Mouse (Mus musculus) thymus, adult 18-20 months (tissue): ENCODE measurements around the gene Plk5.
"Not testable (repeated sequence)": the region's sequence is repeated elsewhere in the genome, so short reads cannot be mapped to it uniquely, and the experiment has no call there.

Experiments used
- DNase-seq, 2 experiments: peaks; one replicate each; pipeline ENCODE4 v3.0.0; 2022; ENCODE audit warnings: mixed read lengths in 2 of 2

Plk5 gene

DNA sequence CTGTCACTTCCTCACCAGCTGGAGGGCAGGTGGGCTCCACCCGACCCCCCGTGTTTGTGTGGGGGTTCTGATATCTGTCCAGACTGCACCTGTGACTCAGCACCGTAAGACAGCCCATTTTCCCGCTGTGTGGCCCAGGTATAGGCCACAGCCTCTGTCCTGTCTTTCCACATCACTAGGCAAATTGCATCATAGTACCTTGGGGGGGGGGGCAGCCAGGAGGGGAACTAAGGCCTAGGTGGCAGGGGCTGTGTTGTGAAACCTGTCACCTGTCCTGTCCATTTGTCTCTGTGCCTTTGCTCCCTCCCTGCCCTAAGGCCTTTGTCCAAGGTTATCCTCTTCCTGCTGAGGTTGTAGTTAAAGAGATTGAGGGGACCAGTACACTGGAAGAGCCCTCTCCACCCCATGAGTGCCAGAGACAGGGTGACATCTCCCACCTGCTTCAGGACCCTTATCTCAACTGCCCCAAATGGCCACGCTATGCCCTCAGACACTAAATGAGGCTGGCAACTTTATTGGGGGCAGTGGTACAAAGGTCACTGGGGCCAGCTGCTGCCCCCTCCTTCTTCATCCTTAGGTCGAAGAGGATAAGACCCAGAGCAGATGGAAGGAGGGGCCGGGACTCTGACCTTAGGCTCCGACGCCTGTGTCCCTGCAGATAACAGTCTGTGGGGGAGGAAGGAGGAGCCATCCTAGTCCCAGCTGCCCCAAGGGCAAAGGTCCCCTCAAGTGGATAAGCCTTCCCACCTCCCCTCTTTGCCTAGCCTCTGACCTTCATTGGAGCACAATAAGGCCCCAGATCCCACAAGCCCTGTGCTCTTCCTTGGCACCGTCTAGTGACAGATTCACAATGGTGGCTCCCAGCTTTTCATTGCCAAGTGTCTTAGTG lies 24.4 kb upstream of the Plk5 start:
- DNase-seq: no peak

DNA sequence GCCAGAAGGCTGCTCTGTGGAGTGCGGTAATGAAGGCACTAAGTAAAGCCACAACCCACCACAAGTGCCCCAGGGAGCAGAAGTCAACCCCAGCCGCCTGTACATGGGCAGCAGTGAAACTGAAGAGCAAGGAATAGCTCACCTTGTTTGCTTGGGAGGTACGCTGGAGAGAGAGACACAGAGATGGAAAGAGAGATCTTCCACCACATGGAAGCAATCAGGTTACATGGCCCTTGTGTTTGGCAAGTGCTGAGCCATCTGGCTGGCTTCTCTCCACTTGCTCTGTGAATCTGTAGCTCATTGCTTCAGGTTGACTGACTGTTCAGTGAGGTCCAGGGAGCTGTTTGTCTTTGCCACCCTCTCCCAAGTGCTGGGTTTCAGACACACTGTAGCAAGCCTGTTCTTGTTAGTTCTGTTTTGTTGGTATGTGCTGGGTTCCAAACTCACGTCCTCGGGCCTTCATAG lies 23.7 kb upstream of the Plk5 start:
- DNase-seq: no peak

DNA sequence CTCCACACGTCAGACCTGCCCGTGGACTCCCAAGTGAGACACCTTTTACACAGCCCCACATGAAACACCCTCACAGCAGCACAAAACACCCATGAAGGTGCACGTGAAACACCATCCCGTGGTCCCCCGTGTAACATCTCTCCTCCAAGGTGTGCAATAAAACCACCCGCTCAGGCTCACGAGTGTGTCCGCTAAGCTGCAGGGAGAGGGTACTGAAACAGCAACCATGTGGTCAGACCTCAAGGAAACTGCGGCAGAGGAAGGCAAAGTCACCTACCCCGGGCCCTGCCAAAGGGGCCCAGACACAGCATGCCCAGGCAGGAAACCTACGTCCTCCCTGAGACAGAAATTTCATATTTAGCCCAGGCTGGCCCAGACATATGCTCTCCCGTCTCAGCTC lies 20.0 kb upstream of the Plk5 start:
- no peak for DNase-seq

DNA sequence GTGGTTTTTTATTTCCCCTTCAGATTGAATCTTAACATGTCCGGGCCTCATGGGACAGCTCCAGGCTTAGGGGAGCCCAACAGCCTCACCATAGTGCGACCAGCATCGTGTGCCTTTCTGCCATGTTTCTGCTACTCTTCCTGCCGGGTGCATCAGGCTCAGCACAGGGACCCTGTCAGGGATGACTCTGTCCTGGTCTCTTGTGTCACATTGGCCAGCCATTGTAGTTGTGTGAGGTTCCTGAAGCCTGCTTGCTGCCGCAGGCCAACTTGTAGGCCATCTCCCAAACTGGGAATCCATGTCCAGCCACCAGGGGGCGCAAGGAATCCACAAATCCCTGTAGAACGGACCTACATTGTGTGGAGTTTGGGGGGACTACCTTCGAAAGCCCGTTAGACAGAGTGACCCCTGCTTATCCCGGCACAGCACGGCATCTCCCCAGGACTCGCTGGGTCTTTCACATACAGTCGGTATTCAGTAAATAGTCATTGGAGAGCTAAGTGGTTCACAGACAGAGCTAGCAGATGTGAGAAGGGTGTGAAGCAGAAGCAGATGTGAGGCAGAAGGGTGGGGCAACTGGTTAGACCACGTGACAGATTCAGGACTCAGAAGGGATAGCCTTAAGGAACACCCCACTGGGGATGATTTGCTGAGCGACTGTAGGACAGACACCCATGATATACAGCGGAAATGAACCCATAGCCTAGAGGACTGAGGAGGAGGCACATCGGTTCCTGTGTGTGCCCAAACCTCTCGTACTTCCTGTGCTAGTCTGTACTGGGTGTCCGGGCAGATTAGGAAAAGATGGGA lies 16.1 kb upstream of the Plk5 start:
- peak; percentile 50 to 52 for DNase-seq

DNA sequence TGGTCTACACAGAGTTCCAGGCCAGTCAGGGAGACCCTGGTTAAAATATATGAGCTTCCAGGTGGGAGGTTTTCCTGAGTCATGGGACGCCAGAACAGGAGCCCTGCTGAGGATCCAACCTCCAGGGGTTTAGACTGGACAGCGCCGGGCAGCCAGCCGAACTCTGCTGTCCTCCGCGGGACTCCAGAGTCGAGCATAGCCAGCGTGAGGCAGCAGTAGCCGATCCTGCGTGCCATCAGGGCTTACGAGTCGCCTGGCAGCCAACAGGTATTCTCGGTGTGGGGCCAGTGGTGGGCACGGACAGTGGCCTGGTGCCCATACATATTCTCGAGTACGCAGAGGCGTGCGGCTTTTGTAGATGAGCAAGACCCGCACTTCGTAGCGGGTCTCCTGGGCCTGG lies 15.2 kb upstream of the Plk5 start:
- DNase-seq: no peak

DNA sequence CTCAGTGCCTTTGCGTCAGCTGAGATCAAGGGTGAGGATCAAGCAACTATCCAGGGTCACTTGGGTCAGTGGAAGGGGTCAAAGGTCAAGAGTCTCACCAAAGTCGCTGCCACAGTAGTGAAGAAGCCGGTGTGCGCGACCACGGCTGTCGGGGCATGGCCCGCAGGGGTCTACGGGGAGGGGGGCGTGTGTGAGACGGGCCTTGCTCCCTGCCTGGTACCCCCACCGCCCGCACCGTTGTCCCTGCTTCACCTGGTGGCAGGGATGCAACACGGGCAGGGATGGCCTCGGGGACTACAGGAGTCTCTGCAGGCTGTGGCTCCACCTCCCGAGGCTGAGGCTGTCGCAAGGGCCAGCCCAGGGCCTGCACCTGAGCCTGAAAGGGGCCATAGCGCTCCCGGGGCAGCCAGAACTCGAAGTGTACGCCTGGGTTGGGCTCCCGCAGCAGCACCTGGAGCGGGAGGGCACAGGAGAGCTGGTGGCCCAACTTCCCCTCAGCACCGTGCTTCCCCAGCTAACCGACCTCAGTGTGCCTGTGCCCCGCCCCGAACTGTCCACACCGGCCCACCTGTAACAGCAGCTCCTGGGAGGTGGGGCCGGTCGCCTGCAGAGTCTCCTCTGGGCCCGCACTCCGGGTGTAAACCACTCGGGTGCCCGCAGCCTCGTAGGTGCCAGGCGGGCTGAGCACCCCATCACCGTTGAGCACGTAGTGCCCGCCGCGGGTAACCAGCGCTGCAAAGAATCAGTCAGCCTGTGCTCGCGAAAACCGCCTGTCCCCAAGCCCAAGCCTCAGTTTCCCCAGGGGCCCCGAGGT lies 14.6 kb upstream of the Plk5 start:
- DNase-seq: no peak

DNA sequence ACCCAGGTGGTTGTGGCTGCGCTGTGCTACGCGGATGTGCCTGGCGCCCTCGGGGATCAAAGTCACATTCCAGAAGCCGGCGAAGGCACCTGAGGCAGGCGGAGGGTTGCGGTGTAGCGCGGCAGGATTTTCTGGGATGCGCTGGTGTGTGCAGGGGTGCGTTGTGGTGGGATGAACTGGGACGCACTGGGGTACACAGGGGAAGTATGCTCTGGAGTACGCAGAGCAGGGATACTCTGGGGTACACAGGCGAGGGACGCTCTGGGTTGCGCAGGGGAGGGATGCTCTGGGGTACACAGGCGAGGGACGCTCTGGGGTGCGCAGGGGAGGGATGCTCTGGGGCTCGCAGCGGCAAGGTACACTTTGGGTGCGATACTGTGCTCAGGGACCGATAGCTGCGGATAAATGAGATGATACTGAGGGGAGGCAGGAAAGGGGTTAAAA lies 13.9 kb upstream of the Plk5 start:
- DNase-seq: no peak

DNA sequence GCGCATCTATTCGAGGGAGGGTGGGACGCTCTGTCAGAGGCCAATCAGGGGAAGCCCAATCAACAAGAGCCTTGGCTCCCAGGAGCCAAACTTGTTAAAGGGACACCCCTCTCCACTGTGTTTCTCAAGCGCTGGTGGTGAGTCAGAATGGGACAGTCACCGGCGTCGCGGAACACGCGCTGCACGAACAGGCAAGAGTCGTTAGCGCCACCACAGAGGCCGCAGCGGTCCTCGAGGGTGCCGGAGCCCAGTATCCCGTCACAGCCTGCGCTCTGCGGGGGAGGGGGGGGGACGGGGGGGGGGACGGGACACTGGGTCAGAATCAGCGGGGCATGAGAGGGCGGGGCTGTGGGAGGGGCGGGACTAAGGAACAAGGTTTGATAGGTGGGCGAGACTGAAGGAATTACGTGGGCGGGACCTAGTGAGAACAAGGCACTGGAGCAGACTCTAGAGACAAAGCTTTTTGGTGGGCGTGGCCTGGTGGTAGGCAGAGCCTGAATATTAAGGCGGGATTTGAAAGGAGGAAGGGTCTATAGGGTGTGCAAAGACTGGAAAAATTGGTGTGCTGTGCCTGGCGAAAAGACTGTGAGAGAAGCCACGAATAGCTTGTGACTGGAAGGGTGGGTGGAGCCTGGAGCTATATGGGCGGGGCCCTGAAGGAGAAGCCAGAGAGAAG lies 13.4 kb upstream of the Plk5 start:
- no peak for DNase-seq

DNA sequence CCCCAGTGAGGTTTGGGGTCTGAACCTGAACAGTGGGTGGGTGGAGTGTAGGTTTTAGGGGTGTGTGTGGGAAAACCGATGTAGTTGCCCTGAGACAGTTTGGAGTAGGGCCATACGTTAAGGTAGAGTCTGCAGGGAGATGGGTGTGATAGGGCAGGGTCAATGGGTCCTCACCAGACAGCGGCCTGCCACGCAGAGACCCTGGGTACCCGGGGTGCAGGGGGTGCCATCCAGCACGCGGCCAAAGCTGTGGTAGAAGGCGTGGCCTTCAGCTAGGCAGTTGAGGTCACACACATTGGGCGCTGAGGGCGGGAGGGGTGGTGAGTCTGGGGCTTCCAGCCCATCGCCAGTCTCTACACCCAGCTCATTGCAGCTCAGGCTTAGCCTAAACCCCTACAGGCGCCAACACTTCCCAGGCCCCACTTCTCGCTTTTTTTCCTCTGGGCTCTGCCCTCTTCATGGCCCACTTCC lies 12.8 kb upstream of the Plk5 start:
- no peak for DNase-seq

DNA sequence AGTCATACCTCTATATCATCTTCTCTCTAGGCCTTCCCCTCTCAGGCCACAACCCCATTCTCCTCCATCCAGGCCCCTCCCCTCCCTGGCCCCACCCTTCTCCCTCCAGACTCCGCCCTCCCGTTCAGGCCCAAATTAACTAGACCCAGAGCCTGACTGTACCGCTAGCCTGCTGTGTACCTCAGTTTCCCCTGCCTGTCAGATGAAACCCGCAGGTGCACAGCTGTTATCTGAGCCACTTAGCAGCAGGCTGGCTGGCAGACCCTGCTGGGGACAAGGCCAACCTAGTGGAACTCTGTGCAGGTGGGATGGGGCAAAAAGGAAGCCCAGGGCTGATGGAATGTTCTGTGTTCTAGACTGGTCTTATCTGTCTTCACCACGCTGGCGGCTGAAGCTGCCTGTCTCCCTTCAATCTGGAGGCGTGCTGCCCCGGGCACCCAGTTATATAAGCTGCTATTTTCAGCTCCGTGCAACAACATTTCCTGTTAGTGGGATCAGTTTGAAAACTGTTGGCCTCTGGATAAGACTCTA lies 12.1 kb upstream of the Plk5 start:
- DNase-seq: no peak

DNA sequence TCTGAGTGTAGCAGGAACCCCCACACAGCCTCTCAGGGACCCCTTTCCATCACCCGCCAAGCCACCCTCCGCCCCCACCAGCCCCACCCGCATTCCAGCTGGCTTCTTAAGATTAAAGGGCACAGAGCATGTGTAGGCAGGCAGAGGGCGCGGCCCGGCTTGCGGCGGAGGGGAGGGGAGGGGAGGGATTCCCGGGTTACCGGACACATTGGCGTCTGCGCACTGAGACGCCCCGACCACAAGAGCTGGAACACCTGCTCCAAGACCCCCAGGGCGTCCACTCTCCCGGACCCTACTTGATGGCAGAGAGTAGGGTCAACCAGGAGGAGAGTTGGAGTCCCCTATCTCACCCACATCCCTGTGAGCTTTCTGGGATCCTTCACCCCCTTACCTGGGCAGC lies 11.1 kb upstream of the Plk5 start:
- no peak for DNase-seq

DNA sequence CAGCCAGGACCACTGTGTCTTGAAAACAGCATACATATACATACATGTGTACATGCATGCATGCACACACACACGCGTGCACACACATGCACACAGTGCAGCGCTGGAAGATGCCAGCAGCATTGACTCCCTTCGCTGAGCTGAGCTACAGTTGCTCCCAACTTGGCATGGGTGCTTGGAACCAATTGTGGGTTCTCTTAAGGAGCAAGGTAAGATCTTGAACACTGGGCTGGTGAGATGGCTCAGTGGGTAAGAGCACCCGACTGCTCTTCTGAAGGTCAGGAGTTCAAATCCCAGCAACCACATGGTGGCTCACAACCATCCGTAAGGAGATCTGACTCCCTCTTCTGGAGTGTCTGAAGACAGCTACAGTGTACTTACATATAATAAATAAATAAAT lies 10.3 kb upstream of the Plk5 start:
- DNase-seq: not testable (repeated sequence)

DNA sequence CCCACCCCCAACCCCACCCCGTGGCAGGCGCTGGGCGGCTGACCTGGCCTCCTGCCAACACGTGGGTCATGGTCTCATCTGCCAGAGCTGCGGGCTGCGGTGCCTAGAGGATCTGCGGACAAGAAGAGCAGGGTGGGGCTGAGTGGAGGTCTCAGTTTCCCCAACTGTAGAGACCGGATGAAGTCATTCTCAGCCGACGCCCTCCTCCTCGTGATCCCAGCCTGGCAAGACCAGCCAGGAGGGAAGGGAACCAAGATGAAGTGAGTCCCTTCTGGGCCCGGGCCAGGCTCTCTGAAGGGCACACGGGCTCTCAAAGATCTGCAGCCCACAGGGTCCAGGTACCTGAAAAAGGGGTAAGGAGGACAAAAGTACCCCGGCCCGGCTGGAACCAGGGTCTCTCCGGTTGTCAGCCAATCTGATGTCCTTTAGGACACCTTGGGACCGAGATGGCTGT lies 8.7 kb upstream of the Plk5 start:
- DNase-seq: no peak

DNA sequence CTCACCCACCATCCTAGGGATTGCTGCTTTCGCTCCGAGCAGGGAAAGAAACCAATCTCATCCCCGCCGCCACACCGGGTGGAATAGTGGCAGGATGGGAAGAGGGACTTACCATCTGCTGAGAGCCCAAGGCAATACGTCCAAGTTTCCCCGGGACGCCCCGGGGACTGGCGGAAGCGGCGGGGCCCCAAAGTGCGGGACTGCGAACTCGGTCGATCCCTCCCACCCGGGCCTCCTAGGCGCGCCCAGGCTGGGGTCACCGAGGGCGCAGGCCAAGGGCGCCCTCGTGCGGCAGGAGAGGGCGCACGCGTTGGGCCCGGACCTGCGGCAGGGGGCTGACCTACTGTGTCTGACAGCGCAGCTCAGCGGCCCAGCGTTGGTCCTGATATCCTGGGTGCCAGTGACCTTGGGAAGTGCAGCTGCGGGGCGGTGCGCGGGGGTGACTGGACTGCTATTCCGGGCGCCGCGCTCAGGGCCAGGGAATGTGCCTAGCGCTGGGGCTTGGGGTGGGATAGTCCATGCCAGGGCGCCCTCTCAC lies 7.9 kb upstream of the Plk5 start, which contains the start of gene Adamtsl5:
Gene Adamtsl5 (minus strand): TSS at position 169 of the 538 bp plus-strand sequence.
- peak in 1 of 2 experiments; percentile 50 for DNase-seq

DNA sequence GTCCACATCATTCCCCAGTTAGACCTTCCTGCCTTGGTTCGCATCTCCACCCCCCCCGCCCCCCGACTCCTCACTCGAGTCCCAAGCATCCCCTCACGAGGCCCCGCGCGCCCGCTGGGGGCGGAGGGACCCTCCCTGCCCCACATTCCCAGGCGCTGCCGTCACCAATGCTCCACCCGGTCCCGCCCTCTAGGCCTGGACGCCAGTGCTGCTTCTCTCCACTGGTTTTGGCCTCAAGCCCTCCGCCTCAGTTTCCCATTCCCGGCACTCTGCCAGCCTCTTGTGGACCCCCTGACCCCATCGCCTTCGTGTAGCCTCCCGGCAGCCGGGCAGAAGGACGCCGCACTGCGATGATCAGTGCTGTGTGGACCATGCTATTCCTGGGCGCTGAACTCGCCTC lies 7.3 kb upstream of the Plk5 start:
- no peak for DNase-seq

DNA sequence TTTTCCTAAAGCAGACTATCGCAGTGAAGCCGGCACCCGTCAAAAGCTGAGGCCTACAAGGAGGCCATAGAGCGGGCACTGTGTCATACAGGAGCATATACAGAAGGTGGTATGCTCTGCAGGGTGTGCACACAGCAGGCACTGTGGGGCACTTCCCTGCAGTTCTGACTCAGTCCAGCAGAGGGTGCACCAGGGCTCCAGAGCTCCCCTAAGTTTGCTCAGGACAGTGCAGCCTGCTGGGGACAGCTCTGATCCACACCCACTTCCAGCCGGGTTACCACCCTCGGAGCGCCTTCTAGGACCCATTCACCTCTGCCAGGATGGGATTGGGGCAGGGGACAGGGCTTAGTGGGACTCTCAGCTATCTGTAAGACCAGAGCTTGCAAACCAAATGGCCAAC lies 6.0 kb upstream of the Plk5 start:
- DNase-seq: peak; percentile 51 to 56

DNA sequence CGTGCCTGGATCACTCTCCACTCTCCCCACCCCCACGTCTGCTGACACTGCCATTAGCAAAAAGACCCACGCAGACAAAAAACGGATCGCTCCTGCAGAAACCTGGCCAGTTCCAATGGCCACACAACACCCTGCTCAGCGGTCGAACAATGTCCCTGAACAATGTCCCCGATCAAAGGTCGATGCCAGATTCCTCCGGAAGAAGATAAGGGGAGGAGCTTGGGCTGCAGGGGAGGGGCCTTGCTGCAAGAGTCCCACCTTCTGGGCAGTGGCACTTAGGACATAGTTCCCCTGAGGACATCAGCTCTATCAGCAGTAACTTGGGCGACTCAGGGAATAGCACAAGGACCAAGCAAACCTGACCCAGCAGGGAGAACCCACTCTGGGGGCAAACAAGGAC lies 4.4 kb upstream of the Plk5 start:
- DNase-seq: no peak

DNA sequence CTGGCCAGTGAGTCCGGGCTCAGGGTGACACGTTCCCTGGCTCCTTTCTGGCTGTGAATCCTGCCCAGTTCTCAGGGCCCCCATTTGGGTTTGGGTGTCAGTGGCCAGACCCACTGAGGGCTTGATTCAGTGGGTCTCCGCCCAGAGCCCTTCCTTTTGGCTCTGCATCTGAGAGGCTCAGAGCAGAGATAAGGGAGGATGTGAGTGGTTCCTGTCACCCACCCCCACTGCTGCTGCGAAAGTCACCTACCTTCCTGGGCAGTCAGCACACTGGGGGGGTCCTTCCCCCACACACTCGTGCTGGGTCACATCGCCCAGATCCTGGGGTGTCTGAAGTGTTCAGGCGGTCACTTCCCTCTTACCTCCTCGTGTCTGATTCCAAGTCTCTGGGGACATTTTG lies 3.5 kb upstream of the Plk5 start:
- no peak for DNase-seq

DNA sequence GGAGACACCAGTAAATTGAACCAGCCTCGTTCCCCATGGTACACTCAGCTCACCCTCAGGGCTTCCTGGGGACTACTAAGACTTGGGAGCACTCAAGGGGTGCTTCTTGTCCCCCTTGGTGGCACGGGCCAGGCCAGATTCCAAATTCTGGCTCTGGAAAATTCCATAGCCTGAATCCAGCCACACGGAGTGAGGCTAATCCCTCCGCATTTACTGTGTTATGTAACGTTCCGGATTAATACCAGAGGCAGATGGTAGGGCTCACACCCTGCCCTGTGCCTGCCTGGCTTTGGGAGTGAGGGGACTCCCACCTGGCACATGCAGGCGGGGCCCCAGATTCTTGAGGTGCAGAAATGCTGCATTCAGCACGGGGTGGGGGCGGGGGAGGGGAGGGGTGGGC lies 828 bp upstream of the Plk5 start:
- no peak for DNase-seq

DNA sequence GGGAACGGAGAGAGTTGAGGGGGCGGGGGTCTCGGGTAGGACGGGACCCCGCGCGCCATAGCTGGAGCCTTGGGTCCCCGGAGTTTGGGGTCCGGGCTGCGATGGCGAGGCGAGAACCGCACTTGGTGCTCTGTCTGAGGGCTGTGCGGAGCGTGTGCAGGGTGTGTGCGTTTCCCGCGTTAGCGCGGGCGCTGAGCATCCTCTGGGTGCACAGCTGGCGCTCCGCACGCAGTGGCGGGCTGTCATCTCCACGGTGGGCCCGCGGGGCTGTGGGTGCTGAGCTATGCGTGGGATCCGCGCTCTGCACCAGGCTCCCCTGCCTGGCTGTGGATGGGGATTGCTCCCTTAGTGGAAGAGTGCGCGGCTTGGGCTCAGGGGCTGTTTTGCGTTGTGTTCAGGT lies 478 bp downstream of the Plk5 start:
- DNase-seq: no peak

DNA sequence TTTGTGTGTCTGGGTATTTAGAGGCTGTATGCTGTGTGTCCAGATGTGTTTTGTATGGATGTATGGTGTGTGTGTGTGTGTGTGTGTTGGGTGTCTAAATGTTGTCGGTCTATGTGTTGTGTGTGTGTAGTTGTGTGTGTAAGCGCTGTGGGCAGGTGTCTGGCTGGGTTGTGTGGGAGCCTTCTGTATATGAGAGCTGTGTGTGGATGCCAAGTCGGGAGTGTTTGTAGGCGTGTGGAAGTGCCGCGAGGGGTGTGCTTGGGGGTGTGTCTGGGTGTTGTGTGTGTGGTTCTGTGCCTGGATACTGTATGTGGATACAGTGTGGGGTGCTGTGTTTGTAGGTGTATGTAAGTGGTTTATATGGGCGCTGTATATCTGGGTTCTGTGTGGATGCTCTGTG lies 1.1 kb downstream of the Plk5 start:
- DNase-seq: no peak
